Mouse (Mus musculus) left cerebral cortex, adult 18-20 months (tissue): ENCODE results near the gene Fam69b. TPM values are rescaled to one million over a fixed set of nuclear protein-coding genes. Genes with fewer than 3 reads are reported as not detected.

Experiments
- DNase-seq, 2 experiments: peaks; one replicate each; pipeline ENCODE4 v3.0.0; 2021 to 2022; ENCODE audit warnings: low spot score in 2 of 2, mixed read lengths in 1 of 2
- total RNA-seq, 2 experiments: library from RNA; stranded (reverse); gene quantifications; 2 replicates each; pipeline ENCODE4 v1.2.3; 2021

The Fam69b gene
- total RNA-seq, 2 experiments from 2014 or later: 74.1 to 77.2 TPM

DNA sequence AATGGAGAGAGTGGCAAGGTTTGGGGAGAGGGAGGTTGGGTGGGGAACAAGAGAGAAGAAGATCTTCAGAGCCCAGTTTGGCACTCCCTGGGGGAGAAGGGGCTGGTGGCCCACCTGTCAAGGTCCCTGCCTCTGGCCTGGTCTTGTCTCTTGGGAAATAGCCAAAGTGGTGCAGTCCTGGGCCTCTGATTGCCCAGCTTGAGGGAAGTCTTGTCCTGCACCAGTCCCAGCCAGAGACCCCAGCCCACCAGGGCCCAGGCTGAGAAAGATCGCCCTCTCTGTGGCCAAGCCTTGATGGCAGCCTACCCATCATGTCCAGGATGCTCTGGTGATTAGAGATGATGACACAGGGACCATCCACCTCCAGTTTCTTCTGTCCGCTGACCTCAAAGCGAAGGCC lies 31.4 kb upstream of the Fam69b start:
- no peak for DNase-seq

DNA sequence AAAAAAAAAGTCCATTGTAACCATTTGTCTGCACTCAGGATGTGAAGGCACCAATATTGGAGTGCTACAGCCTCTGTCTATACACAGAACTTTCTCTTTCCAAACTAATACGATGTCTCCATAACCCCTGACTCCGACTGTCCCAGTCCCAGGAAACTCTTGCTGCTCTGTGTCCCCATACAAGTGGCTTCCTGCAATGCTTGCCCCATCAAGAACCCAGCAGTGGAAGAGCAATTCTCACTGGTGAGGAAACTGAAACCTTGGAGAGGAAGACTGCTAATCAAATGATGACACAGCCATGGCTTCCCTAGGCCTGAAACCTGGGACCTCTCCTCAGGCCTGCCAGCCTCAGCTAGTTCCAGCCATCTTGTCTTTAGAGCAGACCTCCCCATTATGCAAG lies 30.4 kb upstream of the Fam69b start:
- DNase-seq: no peak

DNA sequence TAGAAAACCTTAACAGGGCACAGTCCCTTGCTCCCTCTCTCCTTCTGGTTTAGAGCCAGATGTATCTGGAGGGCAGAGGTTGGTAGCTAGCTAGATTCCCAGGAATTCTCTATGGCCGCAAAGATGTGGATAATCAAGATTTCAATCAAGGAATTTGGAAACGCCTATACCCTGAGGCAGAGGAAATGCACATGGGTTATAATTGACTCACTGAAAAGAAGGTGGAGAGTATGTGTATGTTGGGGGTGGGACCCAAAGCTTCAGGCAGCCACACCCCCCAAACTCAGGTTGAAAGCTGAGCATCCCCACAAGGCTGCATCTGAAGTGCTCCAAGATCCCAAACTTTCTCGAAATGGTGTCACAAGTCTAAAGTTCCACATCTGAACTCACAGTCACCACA lies 29.8 kb upstream of the Fam69b start:
- no peak for DNase-seq

DNA sequence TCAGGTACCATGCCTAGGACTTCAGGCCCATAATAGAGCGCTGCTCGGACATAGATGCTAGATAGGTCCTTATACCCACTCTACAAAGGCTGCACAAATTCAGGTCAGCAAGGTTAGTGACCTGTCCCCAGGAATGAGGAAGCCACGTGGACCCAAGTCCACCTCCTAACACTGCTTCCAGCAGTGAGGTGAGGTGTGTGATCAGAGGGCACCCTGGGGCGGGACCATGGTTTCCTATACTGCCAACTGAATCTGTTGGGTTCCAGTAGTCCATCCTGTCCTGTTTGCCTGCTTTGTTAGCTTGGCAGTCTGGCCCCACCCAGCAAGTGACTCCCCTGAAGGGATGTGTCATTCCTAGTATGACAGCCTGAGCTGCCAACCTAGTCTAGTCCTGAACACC lies 28.3 kb upstream of the Fam69b start:
- no peak for DNase-seq

DNA sequence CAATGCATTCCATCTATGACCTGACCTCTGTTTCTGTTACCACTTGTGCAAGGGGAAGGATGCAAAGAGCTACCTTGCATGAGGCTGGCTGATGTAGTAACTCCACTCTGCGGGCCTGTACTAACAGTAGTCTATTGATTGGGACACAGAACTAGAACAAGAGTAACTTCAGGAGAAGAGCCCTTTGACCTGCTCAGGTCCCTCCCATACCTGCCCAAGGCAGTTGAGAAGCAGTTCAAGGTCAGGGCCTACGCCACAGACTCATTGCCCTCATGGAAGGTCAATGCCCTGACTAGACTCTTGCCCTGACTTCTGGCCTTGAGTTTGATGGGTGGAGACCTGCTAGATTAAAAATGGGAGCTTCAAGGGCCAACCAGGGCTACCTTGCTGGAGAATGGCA lies 27.6 kb upstream of the Fam69b start:
- DNase-seq: no peak

DNA sequence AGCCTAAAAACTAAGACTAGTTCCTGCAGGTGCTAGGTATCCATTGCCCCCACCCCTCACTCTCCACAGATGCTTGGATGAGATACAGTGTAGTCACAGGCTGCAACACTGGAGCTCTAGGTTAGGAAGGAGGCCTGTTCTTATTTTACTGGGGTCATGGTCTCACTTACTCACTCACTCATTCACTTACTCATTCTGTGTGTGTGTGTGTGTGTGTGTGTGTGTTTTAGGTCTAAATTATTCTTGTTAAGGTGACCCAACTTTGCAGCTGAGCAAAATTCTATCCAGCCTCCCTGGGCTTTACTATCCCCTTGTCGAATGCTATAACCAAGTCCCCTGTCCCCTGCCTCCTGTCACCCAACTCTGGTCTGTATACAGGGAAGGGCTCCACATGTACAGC lies 26.7 kb upstream of the Fam69b start:
- DNase-seq: no peak

DNA sequence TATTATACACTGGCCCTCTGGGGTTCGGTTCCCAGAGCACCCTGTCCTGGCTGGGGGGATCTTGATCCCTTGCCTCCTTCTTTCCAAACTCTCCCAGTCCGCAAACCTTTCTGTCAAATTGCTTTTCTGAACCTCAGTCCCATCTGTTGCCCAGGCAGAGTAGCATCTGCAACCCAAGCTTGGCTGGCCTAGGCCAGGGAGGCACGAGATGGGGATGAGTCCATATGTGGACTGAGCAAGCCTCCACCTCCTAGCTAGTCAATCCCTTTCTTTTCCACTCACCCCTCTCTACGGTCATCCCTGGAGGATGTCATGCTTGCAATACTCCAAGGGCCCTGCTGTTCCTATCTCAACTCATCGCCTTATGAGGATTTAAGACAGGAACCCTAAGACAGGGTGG lies 25.6 kb upstream of the Fam69b start:
- DNase-seq: no peak

DNA sequence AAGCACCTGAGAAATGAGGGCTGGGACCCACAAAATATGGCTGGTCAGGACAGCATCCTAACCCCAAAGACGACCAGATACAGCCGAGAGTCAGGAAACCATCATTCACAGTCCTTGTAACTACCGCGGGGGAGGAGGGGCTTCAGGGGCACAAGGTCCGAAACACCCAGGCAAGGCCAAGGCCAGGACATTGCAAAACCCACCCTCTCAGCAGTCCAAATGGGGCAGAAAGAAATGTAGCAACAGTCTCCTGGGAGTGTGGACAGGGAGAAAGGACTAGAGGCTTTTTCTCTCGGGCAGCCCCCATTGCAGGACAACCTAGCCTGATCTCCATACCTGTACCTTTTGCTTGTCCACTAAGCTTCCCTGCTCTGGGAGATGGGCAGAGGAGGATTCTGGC lies 25.1 kb upstream of the Fam69b start:
- DNase-seq: no peak

DNA sequence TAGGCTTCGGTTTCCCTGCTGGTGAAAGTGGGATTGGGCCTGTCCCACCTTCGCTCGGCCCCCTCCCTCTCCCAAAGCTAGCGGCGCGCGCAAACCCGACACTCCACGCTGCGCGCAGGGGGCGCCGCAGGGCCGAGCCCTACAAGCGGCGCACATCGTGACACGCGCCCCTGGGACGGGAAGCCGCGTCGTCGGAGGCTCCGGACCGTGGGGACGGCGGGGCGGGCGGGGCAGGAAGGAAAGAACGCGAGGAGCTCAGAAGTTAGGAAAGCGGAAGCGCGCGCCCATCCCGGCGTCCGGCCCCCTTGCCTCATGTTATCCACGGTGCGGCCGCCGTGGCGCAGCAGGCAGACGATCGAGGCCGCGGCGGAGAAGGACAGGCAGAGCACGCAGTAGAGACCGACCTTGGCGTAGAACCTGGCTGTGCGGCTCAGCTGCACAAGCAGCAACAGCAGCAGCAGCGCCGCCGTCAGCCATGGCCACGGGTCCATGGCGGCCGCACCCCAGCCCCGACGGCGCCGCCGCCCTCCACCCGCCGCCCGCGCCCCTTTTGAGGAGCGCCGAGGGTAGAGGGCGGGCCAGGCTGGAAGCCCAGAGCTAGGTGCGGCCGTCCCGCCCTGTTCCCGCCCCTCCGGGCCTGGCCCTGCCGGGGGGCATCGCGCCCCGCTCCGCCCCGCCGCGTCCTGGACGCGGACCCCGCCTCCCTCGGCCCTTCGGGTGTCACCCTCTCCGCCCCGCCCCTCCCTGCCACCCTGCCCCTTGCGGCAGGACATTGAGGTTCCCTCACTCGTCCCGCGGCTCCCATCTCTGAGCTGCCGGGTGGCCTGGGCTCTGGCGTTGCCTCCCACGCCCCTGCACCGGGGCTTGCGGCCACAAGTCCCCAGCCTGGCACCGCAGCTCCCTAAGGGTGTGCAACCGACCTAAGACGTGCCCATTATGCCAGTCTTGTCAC lies 24.3 kb upstream of the Fam69b start, which contains the start of gene Agpat2:
Gene Agpat2 (minus strand): TSS at position 698 of the 952 bp plus-strand sequence.
- peak in 1 of 2 experiments; percentile 9 for DNase-seq

DNA sequence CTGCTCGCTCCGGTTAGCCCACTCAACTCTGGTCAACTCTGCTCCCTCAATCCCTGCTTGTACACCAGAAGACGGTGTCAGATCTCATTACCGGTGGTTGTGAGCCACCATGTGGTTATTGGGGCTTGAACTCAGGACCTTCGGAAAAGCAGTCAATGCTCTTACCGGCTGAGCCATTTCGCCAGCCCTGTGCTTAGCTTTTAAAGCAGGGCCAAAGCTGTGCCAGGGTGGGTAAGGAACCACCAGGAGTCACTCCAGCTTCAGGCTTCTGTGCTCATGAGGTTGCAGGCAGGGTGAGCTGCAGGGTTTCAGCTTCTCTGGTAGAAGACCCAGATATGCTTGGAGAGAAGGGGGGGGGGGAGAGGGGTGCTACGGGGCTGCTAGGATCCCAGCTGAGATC lies 22.9 kb upstream of the Fam69b start:
- DNase-seq: no peak

DNA sequence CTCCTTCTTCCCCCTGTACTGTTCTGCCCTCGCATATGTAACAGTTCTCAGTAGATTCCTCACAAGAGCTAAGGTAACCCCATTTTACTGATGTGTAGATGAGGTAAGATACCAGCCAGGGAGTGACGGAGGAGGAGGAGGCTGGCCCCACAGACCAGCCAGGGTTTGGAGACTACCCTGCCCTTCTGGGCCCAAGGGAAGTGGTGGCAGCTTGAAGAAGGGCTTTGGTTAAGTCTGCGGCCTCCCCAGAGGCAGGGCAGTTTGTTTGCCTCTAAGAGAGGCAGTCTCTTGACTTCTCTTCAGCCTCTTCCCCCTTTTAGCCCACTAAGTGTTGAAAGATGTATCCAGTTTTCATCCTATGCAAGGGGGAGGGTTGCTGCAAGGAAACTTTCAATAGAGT lies 21.7 kb upstream of the Fam69b start:
- no peak for DNase-seq

DNA sequence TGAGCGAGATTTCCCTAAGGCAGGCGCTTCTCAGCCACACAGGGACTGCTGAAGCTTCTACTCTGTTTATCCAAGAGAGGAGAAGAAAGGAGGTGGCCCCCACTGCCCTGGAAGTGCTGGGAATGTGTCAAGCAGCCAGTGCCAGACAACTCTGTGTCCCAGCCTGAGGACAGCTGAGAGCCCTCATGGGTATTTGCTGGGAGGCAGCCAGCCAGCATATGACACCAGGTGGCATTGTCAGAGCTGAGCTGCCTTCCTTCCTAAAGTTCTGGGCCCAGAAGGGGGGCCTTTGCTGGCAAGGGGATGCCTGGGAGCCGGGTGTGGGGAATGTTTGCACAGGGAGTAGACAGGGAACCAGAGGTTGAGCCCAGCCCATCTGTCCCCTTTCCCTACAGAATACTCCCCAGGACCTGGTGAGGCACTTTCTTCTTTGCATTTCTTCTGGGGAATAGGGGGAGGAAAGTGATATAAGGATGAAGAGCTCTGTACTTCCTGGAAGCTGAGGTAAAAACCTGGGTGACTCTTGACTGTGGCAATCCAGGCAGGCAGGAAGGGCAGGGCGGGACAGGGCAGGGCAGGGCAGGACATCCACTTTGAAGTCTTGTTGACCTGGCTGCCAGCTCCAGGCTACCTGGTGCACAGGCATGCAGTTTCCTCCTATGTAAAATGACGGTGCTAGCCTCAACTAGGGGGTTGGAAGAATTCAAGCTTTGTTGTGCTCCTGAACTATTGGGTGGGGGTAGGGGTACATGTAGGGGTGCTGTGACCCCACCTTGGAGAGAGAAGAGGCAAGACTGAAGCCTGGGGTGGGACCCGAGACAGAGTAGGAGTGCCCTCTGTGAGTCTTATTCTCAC lies 21.0 kb upstream of the Fam69b start:
- no peak for DNase-seq

DNA sequence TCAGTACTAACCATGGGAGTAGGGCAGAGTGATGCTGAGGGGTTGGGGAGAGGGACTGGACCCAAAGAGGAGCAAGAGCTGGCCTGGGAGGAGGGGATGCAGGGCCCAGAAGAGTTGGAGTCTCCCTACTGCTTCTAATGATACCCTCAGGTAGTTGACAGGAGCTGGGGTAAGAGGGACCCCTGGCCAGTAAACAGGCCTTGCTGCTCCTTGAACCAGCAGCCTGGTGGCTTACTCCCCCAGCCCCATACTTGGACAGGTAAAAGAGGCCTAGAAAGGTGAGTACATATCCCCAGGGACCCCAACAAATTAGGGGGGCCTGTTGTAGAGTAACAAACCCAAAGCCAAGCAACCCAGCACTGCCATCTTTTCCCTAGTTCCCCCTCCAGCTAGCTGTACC lies 19.5 kb upstream of the Fam69b start:
- DNase-seq: no peak

DNA sequence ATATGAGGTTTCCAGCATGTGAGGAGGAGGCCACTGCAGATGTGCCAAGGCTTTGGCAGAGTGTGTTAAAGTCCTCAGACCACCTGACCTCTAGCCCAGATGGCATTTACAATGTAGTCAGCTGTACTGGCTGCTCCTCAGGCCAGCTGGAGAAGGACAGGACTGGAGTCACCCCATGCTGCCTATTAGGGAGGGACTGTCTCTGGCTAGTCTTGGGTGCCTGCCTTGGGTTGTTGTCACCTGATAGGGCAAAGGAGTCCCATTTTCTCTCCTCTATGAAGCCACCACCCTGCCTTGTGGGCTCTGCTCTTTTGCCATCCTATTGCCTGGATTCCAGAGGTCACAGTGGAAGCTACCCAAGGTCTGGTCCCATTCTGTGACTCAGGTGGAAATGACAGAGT lies 19.0 kb upstream of the Fam69b start:
- no peak for DNase-seq

DNA sequence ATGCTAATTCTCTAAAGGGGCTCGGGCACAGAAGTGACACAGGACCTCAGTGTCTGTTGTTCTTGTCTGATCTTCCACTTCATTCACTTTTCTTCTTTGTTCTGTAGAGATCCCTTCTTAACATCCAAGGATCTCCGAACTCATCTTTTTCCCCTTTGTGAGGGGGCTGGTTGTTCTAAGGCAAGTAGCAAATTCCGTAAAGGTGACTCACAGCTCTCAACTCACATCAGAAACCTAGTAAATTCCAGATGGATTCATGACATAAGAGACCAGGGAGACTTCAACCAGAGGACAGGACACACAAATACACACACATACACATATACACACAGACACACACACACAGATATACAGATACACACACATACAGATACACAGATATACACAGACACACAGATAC lies 17.7 kb upstream of the Fam69b start:
- no peak for DNase-seq

DNA sequence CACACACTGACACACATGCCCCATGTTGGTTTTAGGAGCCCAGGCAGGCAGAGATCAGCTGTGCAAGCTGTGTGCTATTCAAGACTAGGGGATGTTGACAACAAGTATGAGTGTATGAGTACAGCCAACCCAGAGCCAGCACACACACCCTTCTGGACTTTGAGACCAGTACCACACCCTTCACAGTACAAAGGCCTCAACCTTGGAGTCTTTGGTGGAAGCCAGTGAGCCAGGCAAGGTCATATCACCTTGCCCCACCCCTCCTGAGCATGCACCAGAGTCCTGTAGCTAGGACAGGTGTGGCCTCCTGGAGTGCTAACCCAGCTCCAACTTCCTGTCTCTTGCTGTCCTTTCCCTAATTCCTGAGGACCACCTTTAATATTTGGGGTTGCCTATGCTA lies 17.2 kb upstream of the Fam69b start:
- DNase-seq: no peak

DNA sequence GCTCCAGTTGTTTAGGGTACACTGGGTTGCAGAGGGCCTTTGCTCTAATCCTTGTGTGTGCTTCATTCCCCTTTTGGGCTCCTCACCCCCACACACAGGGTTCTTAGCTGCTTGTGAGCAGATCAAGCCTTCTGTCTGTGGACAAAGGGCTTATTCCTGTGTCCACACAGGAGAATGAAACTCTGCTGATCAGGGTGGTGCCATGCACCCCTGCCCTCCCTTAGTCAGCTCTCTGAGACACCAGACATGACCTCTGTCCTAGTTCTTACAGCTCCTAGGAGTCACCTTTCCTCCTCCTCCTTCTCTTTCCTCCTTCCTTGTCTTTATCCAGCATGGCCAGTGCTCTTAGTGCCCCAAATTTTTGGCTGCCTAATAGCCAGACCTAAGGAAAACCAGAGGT lies 16.4 kb upstream of the Fam69b start:
- no peak for DNase-seq

DNA sequence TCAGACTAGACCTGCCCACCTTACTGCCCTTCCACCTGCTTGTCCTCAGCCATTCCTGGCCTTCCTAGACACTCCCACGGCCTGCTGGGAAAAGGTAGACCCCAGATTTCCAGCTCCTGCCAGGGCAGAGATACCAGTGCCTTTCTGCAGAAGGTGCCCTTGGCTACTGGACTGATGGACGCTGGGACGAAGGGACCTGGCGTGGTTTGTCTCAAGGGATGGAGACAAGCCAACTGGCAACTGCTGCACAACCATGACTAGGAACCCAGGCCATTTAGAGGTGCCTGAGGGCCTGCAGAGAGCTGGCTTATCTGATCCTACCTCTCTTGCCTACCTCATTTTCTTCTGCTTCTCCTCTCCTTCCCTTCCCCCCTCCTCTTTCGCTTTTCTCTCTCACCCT lies 13.4 kb upstream of the Fam69b start:
- DNase-seq: no peak

DNA sequence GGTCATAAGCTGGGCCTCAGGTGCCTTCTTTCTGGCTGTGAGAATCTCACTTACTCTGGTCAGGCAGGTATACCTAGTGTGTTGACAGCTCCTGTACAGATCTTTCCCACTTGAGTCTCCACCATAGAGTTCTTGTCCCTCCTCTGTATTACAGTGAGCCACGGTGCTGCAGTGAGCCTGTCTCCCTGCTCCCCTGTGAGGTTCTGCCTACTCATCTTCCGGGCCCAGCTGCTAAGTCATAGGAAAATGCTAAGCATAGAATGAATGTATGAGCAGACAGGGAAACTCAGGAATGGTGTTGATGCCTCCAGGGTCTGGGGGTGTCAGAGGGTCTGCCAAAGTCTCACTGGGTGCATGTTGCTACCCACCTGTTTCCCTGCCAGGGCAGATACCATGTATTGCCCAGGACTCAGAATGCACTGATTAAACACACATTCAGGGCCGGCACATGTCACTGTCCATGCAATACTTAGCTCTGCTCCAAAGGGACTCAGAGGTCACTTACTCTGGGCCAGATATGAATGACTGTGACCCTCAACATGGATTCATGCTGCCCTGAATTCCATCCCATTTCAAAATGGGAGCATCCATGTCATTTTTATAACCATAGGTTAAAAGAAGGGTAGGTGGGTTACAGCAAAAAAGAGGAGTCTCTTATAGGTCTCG lies 12.7 kb upstream of the Fam69b start:
- no peak for DNase-seq

DNA sequence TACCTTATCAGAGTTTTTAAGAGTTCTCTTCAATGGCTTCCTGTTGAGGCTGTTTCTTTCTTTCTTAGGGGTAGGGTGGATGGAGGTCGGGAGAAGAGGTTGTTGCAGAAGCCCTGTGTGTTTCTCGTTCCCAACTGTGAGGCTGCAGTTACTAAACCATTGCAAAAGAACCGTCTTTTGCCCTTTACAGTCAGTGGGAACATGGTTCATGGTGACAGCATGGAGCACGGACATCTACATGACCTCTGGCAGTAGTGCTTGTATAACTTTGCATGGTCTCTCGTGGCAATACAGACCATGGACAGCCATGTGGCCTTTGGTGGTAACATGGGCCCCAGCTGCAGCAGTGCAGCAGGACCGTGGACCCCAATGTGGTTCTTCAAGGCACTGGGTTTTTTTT lies 10.9 kb upstream of the Fam69b start:
- no peak for DNase-seq

DNA sequence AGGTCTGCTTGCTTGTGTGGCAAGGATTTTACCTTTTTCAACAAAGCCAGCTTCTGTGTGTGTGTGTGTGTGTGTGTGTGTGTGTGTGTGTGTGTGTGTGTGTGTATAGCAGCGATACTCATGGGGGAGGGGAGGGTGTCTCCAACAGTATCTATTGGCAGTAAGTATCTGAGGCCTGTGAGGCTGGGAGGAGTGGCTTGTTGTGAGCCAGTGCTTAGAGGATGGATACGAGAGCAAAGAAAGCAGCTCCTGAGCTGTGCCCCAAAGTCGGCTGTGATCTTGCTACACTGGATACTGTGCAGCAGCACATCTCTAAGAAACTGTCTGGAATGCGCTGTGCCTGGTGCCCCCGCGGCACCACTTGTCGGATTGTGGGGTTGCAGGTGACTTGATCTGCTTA lies 10.3 kb upstream of the Fam69b start:
- no peak for DNase-seq

DNA sequence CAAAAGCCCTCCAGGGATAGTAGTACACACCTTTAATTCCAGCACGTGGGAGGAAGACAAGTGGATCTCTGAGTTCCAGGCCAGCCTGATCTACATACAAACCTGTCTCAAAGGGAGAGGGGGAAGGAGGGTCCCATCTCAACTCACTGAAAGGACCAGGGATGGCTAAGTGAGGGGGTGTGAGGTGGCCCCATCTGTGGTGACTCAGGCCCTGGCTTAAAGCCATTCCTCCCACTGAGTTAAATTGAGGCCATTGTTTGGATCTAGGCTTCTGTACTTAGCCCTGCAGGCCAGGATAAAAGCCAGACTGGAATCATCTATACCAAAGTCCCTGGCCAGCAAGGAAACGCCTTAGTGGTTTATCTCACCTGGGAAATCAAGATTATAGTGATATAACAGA lies 7.0 kb upstream of the Fam69b start:
- no peak for DNase-seq
